Mouse (Mus musculus) layer of hippocampus, adult 9-10 months (tissue): ENCODE data around the gene Fam166a.
A peak's percentile ranks its signal among the peaks of the same experiment; 100 is the strongest.

Experiments used
- DNase-seq: peaks from one replicate; pipeline ENCODE4 v3.0.0; 2022; ENCODE audit warnings: low spot score

Fam166a gene

DNA sequence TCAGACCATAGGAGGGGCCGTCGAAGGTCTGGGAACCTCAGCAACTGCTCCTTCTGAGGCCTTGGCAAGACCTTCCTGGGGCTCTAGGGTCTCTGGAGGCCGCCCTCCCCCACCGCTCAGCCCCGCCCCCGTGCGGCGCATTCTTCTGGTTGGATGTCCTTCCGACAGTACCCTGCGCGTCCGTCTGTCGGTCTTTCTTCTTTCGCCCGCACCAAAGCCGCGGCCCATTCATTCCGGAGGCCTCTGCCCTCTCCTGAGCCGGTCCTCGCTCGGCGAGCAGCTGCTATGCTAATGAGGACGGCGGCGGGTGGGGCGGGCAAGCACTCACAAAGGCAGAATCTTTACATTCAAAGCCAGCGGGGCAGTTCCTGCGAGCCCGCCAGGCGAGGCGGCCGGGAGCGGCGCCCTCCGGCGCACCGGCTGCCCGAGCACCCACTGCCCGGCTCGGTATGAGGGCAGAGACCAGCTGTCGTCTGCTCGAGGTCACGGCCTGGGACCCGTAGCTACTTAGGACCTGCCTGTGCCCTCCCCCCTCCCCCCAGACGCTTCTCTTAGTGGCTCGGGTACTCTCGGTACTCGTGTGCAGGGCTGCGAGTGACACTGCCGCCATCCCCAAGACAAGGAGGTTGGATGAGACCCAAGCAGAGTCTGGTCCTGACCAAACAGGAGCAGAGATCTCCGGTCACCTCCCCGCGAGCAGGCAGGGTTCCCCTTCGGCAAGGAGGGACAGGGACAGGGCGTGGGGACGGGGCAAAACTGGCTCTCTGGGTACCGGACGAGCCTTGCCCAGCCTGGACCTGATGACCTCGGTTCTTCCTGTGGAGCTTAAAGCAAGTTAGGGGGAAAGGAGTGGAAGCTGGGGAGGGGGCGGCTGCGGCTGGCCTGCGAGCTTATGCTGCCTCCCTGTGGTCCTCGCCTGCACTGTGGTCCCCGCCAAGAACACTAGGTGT lies 32.6 kb upstream of the Fam166a start:
- DNase-seq = no peak

DNA sequence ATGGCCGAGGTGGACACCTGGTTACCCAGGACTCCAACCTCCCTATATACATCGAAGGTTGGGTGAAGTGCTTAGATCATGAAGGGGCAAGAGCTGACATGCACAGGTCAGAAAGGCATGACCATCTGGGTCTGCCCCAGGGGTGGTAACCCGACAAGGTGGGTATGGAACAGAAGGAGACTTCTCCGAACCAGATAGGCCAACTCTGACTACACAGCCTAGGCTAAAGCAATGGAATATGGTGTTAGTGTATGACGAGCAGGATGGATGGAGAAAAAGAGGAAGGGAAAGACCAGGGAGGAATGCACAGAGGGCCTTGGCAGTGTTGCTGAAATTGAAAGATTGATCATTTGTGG lies 32.0 kb upstream of the Fam166a start:
- DNase-seq = no peak

- DNase-seq = no peak
These were observed 30.7 kb upstream of the Fam166a start for GRCm38 (mm10) chr2:25187841-25188240.

DNA sequence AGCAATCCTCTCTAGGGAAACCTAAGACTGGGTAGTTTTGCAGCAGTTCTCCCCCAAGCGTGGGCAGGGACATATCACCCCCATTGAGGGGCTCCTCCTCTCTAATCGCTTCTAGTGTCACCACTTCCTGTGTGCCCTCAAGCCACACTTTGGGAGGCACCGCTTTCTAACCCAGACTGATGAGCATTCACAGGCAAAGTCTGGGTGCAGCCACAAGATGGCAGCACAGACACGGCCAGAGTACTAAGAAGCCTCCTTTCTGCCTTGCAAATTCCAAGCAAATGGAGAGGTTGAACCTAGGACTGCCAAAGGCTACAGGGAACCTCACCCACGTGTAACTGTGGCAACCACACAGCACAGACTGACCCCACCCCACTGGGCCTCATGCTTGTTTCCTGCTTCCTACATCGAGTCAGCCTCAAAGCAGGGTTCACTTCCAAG lies 25.2 kb upstream of the Fam166a start:
- peak; percentile 63 for DNase-seq

GRCm38 (mm10) chr2:25194006-25194405 lies 24.5 kb upstream of the Fam166a start:
- DNase-seq = no peak

DNA sequence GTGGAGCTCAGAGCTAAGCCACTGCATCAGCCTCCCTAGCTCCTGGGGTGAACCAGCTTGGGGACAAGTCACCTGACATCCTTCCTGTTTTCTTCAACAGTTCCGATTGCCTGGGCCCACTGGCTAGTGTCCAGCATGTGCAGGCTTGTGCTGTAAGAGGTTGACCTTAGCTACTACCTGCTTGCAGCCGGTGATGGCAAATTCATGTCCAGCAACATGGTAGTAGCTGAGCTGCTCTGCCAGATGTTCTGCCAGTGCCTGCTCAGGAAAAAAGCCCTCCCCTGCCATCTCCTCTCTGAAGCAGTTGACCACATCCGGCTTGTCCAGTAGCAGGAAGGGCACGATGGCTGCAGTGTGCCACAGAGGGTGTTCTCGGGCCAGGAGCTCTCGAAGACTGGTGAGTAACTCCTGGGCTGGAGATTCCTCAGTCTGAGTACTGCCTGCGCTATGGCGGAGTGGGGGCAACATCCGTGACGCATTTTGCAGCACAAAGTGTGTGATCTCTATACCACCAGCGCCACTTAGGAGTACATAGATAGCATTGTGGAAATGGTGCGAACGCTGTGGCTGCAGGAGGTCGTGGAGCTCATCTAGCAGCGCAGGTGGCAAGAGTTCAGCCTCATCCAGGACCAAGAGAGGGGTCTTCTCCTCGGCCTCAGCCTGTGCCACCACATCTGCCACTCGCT lies 23.9 kb upstream of the Fam166a start:
- DNase-seq = no peak

DNA sequence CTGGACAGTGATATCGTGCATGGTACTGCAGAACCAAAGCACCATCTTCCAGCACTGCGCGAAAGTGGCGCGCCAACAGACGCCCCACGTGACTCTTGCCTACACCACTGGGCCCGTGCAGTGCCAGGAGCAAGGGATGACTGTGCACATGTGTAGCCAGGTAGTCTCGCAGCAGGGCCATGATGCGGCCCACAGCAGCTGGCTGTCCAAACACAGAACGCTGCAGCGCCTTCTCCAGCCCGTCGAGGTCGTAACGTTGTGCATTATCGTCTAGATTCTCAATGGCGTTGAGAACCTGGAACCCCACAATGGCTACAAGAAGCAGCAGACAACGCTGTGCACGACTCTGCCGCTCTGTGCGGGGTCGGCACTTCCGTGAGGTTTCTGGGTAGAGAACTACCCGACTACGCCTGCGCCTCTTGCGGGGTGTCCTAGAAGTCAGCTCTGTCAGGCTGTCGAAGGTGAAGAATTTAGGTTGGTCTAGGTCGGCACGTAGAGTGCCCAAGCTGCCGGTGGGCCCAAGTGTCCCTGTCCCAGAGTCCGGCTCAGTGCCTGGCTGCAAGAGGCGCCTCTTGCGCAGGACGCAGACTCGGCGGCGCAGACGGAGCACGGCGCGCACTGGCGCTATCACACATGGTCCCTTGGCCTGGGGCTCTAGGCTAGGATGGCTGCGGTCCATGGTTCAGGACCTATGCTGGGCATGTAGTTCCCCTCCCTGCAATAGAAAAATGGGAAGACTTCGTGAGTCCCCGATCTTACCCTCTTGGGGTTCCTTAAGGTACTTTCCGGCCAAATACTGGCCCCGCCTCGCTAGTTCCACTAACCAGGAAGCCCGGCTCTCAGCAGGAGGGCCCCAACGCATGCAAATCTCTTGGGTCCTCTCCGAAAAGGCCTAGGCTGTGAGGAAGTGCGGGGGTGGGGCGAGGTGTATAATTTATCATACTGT lies 23.1 kb upstream of the Fam166a start:
- DNase-seq = no peak

- no peak for DNase-seq
These were observed 22.2 kb upstream of the Fam166a start, which contains the start of gene Tor4a for GRCm38 (mm10) chr2:25196172-25196954. Gene Tor4a, minus strand, starts transcription at chr2:25196886.

GRCm38 (mm10) chr2:25197191-25197590 lies 21.4 kb upstream of the Fam166a start:
- DNase-seq = no peak

GRCm38 (mm10) chr2:25197946-25198345 lies 20.6 kb upstream of the Fam166a start:
- no peak for DNase-seq

GRCm38 (mm10) chr2:25200631-25201030 lies 17.9 kb upstream of the Fam166a start:
- DNase-seq = no peak

- no peak for DNase-seq
These were observed 14.8 kb upstream of the Fam166a start for GRCm38 (mm10) chr2:25203631-25204214.

- DNase-seq = no peak
These were observed 11.0 kb upstream of the Fam166a start for GRCm38 (mm10) chr2:25207593-25207992.

DNA sequence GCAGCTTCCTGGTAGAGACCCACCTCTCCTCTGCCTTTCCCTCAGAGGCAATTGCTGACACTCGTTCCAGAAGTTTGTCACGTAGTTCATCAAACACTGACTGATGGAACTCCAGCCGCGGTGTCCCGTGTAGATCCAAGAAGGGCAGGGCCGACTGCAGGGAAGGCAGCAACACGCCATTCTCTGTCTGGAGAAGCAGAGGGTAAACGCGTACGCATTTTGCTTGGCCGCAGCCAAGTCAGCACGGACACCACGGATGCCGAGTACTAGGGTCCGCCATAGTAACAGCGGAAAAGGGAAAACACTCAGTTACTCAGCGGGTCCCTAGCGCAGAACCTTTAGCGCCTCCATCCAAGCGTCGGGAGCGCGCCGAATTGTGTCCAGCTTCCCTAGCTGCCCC lies 7.9 kb upstream of the Fam166a start:
- no peak for DNase-seq

DNA sequence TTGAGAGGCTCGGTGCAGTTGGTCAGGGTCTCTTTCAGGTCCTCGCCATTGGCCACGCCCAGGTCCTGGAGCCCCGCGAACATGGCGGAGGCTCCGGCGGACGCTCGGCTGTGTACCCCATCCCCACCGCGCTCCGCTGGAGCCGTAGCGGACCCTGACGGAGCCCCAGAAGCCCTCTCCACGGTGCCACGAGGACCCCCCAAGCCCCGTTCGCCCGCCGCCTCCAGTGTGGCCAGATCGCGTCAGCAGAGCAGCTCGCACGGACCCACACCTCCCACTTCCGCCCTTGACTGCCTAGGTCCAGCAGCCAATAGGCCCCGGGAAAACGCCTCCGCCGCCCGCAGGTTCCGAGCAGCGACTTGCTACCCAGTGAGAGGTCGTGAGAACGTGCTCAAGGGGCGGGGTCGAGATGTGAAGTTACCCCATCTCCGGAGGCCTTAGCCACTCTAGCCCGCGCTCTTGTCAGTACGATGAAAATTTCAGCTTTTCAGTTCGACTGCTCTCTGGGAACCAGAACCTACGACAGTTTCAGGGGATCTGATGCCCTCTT lies 7.3 kb upstream of the Fam166a start, which contains the start of gene Nelfb:
Nelfb (minus strand) TSS at position 369 of the 550 bp plus-strand sequence.
- DNase-seq = peak; percentile 51

DNA sequence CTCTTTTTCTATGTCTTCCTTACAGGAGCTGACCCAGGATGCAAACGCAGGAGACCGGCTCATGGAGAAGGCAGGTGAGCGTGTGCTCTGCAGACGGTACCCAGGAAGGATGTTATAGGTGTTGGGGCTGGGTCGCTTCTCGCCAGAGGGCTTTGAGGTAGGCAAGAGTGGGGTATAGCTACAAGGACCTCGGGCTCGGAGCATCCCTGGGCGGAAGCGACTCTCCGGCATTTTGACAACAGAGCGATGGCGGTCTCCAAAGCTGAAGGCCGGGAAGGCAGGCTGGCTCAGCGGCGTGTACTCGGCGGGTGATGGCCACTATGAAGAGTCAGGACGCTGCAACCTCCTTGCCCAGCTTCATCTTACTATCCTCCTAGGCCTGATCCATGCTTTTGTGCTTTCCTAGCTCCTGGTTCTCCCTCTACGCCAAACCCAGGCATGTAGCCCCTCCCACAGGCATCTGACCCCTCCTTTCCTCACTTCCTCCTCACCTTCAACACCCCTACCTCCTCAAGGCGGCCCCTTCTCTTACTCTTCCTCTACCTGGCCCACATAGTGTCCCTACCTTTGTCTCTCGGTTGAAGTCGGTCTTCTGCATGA lies 5.2 kb upstream of the Fam166a start:
- DNase-seq = no peak

DNA sequence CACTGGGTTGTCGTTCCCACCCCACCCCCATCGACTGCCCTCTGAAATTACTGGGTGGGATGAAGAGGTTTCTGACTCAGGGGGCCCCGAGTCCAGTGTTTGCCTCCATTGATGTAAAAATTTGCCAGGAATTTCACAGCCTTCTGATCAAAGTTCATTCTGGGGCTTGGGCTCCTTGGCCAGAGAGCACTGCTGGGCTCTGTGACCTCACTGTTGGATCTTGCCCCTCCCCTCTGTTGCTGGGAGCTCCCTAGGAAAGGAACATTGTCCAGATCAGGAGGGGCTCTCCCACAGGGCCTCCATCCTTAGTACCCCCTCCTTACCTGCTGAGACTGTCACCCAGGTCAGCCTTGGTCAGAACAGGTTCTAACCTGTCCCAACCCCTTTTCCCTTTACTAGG lies 4.1 kb upstream of the Fam166a start, which contains the start of gene Stpg3:
Stpg3 (minus strand) TSS at position 194 of the 400 bp plus-strand sequence.
- no peak for DNase-seq

GRCm38 (mm10) chr2:25217666-25218065 lies 879 bp upstream of the Fam166a start:
- DNase-seq = no peak

- no peak for DNase-seq
These were observed 2.8 kb downstream of the Fam166a start for GRCm38 (mm10) chr2:25221331-25221772.
